Mouse (Mus musculus): ENCODE data around the gene Polr3gl. TPM values are rescaled to one million over a fixed set of nuclear protein-coding genes. Genes with fewer than 3 reads are reported as not detected.

Polr3gl gene
- polyA plus RNA-seq (2017; shearing (Covaris generic)): 25.2 TPM

DNA sequence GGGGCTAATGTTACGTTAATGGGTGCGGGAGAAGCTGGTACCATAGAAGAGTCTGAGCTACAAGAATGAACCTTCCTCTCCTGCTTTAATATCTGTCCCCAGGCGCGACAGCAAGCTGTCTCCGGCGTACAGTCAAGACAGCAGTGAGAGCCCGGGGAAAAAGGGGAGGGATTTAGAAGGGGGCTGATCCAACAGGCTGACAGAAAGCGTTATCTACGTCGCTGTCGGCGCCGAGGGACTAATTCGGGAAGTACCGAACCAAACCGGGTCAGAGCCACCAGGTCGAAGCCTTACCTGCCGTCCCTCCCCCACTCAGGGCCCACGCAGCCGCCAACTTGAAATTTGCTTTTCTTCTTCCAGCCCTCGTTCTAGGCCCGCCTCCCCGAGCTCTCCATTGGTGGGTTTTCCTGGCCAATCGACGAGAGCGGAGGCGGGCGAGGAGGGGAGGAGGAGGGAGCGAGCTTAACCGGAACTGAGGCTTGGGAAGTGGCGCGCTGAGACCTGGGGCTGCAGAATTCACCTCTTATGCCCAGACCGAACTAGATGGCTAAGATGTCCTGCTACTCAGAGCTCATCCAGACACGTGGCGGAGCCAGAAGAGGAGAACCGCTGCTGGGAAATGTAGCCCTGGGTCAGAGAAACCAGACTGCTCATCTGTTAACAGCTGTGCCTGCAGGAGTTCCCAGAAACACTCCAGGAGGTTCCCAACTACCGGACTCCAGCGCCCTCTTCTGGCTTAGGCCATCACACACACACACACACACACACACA, at the start of gene Polr3gl:
Polr3gl (minus strand) TSS at position 392 of the 771 bp plus-strand sequence.

DNA sequence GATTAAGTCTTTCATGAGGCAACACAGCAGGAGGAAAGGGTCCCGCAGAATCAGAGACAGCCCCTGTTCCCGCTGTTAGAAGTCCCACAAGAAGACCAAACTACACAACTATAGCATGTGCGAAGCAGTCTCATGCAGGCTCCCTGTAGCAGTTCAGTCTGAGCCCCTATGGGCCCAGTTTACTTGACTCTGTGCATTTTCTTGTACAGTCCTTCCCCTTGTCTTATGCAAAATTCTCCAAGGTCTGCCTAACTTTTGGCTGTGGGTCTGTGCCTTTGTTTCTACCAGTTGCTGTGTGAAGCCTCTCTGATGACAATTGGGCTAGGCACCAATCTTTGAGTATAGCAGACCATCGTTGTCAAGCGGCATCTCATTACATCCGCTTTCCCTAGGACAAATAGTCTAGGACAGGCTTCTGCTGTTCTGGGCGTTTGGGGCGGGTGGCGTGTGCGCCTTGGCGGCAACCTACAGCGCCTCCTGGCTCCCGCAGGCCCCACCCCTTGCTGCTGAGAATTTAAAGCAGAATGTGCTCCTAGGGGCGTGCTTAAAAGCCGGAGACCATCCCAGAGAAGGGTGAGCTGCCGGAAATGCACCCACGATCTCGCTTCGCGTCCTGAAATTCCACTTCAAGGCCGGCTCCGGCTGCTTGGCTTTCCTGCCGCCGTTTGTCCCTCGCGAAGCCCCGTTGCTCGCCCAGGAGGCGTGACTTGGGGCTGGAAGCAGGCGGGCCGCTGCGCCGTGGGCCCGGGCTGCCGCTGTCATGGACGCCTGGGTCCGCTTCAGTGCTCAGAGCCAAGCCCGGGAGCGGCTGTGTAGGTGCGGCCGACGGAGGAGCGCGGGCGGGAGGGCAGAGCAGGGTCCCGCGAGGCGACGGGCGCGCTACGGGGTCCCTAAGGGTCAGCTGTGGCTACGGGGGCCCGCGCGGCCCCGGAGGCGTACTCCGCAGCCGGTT, 41.2 kb upstream of the Polr3gl start, which contains the start of the genes Pex11b and Gm42957:
Pex11b (plus strand) TSS at position 449 of the 952 bp plus-strand sequence.
Gm42957 (plus strand) TSS at position 547 of the 952 bp plus-strand sequence.

DNA sequence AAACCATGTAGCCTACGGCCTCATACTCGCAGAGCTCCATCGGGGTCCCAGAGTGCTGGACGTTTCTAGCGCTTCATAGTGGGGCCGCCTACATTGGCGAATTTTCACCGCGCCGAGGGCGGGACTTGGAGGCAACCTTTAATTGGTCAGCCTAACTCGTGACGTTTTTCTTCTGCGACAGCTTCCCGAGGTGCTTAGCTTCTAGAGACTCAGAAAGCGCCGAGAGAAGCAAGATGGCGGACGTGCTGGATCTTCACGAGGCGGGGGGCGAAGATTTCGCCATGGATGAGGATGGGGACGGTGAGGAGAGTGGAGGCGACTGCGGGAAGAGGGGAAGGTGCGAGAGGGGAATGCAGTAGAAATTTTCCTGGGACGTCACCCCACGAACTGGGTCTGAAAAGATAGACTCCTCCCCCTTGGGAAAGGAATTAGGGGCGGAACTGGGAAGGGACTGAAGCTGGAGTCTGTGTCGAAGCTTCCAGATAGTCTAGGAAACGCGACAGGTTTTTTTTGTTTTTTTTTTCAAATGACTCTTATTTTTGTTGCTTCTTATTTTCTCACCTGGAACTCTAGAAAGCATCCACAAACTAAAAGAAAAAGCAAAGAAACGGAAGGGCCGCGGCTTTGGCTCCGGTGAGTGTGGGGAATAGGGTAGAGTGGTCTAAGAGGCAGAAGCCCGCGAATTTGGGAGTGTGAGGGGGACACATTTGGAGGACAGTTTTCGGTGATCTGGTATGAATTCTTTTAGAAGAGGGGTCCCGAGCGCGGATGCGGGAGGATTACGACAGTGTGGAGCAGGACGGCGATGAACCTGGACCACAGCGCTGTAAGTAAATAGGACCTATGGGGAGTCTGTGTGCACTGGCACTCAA, 36.0 kb upstream of the Polr3gl start, which contains the start of gene Rbm8a:
Rbm8a (plus strand) TSS at position 205 of the 872 bp plus-strand sequence.

DNA sequence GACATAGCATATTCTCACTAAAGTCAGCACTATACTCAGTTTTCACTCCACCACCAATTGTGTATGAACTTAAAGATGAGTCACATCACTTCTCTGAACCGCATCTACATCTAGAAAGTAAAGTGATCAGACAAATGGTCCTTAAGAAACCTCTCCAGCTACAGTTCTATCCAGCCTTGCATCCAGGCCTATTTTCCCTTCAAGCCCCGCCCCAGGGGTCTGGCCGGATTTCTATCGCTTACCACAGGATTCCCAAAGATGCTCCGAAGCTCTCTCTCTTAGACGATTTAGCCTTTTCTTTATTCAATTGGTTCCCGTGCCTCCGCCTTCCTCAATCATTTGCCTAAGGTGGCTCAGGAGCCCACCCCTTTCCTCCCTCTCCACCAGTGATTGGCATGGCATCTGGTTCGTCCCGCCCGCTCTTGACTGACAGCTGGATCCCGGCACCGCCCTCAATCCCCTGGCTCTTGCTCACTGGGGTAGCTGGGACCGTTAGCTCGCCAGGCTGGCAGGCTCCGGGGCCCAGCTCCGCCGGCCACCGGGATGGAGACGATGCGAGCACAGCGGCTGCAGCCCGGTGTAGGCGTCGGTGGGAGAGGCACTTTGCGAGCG, 6.8 kb upstream of the Polr3gl start, which contains the start of gene Lix1l:
Lix1l (plus strand) TSS at position 511 of the 612 bp plus-strand sequence.

GRCm38 (mm10) chr3:96596228-96596707, 2.3 kb upstream of the Polr3gl start, which contains the start of gene Ankrd34a:
Ankrd34a (plus strand) TSS chr3:96596636.

DNA sequence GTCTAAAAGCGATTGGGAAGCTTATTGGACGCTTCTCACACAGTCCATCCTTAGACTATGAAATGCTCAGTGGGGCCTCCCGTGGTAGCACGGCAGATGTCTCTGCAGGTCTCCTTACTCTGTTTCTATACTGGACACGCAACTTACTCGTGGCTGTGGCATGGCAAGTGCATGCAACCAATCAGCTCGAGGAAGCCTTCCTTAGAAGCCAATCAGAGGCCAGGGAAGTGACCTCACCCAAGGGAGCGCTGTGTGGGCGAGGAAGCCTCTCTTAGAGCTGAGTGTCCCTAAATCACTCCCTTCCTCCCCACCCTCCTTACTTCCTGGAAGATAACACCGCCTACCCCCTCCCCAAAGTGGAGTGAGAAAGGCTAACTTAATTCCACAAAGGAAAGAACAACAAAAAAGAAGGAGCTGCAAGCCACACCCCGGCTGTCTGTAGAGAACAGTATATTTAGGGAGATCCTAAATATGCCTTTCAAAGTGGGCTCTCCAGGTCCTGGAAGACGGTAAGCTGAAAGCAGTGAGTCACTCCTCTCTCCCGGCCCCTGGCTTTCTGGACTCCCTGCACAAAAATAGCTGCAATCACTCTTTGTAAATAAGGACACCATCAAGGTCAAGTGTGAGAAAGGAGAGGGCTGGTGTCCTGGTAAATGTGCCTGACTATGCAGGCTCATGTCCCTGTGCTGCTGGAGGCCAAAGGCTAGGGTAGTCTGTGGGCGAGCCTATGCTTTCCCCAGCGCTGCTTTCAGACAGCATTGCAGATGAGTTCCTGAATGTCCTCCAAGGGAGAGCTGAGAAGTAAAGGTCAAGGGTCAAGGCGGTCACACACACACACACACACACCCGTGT, 17.1 kb downstream of the Polr3gl start, which contains the start of gene Gm16253:
Gm16253 (plus strand) TSS at position 295 of the 852 bp plus-strand sequence.

GRCm38 (mm10) chr3:96557694-96558093, 36.3 kb downstream of the Polr3gl start, which contains the start of gene Txnip:
Txnip (plus strand) TSS chr3:96557957.

Other genes starting within 250 kb of the Polr3gl start
- gene BC107364, start 141.9 kb downstream of the Polr3gl start, polyA plus RNA-seq (2017; shearing (Covaris generic)): not detected
- gene Hfe2, start 69.0 kb downstream of the Polr3gl start, polyA plus RNA-seq (2017; shearing (Covaris generic)): not detected
- gene Txnip, start 36.2 kb downstream of the Polr3gl start, polyA plus RNA-seq (2017; shearing (Covaris generic)): 1,077 TPM
- not detected for gene Gm16253, start 17.2 kb downstream of the Polr3gl start, polyA plus RNA-seq (2017; shearing (Covaris generic))
- gene Ankrd34a, start 2.5 kb upstream of the Polr3gl start, polyA plus RNA-seq (2017; shearing (Covaris generic)): not detected
- 0.84 TPM for gene Lix1l, start 7.0 kb upstream of the Polr3gl start, polyA plus RNA-seq (2017; shearing (Covaris generic))
- gene Rbm8a, start 35.8 kb upstream of the Polr3gl start, polyA plus RNA-seq (2017; shearing (Covaris generic)): 270 TPM
- gene Pex11b, start 41.2 kb upstream of the Polr3gl start, polyA plus RNA-seq (2017; shearing (Covaris generic)): 83.9 TPM
- 0.11 TPM for gene Gm42957, start 41.3 kb upstream of the Polr3gl start, polyA plus RNA-seq (2017; shearing (Covaris generic))
- gene Itga10, start 51.4 kb upstream of the Polr3gl start, polyA plus RNA-seq (2017; shearing (Covaris generic)): 0.22 TPM
- gene Ankrd35, start 76.0 kb upstream of the Polr3gl start, polyA plus RNA-seq (2017; shearing (Covaris generic)): 0.39 TPM
- gene Pias3, start 102.2 kb upstream of the Polr3gl start, polyA plus RNA-seq (2017; shearing (Covaris generic)): 29.6 TPM
- 1.7 TPM for gene Nudt17, start 114.4 kb upstream of the Polr3gl start, polyA plus RNA-seq (2017; shearing (Covaris generic))
- gene Polr3c, start 133.4 kb upstream of the Polr3gl start, polyA plus RNA-seq (2017; shearing (Covaris generic)): 75.6 TPM
- 57.4 TPM for gene Rnf115, start 133.5 kb upstream of the Polr3gl start, polyA plus RNA-seq (2017; shearing (Covaris generic))
- 0.33 TPM for gene Pdzk1, start 235.1 kb upstream of the Polr3gl start, polyA plus RNA-seq (2017; shearing (Covaris generic))
- 34.1 TPM for gene Cd160, start 235.2 kb upstream of the Polr3gl start, polyA plus RNA-seq (2017; shearing (Covaris generic))